Mouse (Mus musculus): ENCODE data around the gene Hck. TPM values are rescaled to one million over a fixed set of nuclear protein-coding genes. Genes with fewer than 3 reads are reported as not detected.
A peak's percentile ranks its signal among the peaks of the same experiment; 100 is the strongest.

Gene Hck
- 12.2 and 17.0 TPM in 2 replicates for total RNA-seq (2014; rRNA removed)
- 8.6 and 8.7 TPM in 2 replicates for polyA plus RNA-seq (2015; fragmentation: Nextera tagmentation; extraction: Ambion mirVana)

- 4% methylated on average over 47 of the region's 52 CpGs for WGBS
- TF ChIP-seq CTCF (IDR thresholded peaks at IDR 0.05; ENCODE audit: low read depth): no peak
- Histone ChIP-seq H3K4me2 (ENCODE audit: low read depth, low read length) (peak within 1 kb of the TSS; percentile 90), H3K4me1 (ENCODE audit: insufficient read depth, low read length) (0 out of 2 replicates have a peak, but pooled peaks cover 2% of the 10 kb centered on the region), H3K27ac (no peak within 1 kb of the TSS), H3K9ac (replicated peaks; ENCODE audit: low read length) (peak within 1 kb of the TSS; percentile 55), H3K36me3 (ENCODE audit: insufficient read depth, low read length) (no peaks in the 10 kb centered on the region), H3K4me3 (ENCODE audit: low read length) (peak within 1 kb of the TSS; percentile 48), H3K9me3 (ENCODE audit: low read length) (no peaks in the 10 kb centered on the region), H3K27me3 (ENCODE audit: insufficient read depth, low read length) (peaks cover 14% of the 10 kb centered on the region; the same call in 1 of the 2 replicates)
- ATAC-seq (peak; percentile 64), DNase-seq (ENCODE audit: low spot score) (peak; percentile 36)
These were observed at the start of gene Hck for GRCm38 (mm10) chr2:153108313-153109264. Gene Hck (plus strand): TSS chr2:153108468.

DNA sequence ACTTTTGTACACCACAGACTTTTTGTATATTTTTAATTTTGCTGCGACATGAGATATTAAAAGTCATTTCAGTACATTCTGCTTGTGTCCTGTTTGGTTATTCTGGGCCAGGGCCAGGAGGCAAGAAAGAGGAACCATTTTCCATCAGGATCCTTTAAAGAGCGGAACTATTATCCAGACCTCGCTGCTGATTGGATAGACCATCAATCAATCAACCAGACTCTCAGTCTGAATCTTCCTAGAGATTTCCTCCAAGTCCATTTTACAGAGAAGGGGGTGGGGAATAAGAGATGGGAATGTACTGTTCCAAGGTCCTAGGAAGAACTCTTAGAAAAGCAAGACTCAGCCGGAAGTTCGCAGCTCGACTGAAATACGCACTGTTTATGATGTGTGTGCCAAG, 48.1 kb upstream of the Hck start:
- 0 out of 2 replicates have a peak, but pooled peaks cover under 1% of the 10 kb centered on the region for H3K36me3 ChIP-seq (ENCODE audit: insufficient read depth, low read length)
- H3K9ac ChIP-seq (replicated peaks; ENCODE audit: low read length): no peak overlapping the region
- no peak overlapping the region for H3K27ac ChIP-seq
- no peak overlapping the region for H3K4me3 ChIP-seq (ENCODE audit: low read length)
- 84% methylated on average over 7 of the region's 7 CpGs for WGBS
- no peak overlapping the region for H3K4me2 ChIP-seq (ENCODE audit: low read depth, low read length)
- no peaks in the 10 kb centered on the region for H3K4me1 ChIP-seq (ENCODE audit: insufficient read depth, low read length)
- ATAC-seq (no peak), DNase-seq (ENCODE audit: low spot score) (peak; percentile 18)
- no peaks in the 10 kb centered on the region for H3K9me3 ChIP-seq (ENCODE audit: low read length)
- H3K27me3 ChIP-seq (ENCODE audit: insufficient read depth, low read length): no peaks in the 10 kb centered on the region
- TF ChIP-seq CTCF (IDR thresholded peaks at IDR 0.05; ENCODE audit: low read depth): no peak

DNA sequence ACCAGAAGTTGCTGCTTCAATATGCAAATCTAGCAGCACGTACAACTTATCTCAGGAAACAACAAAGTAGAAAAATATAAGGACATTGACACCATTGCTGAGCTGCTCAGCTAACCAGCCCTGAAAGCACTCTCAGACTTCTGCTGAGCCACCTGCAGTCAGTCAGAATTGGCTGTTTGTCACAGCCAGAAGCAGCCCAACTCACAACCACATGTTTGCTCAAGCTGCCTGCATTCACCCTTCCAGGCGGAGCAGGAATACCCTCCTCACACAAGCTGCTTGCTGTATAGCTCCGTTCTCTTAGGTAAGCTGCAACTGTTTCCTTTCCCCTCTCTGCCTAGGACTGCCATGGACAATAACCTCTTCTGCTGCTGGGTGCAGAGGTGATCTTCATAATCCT, 44.9 kb upstream of the Hck start:
- no peak for TF ChIP-seq CTCF (IDR thresholded peaks at IDR 0.05; ENCODE audit: low read depth)
- no peak overlapping the region for H3K4me3 ChIP-seq (ENCODE audit: low read length)
- H3K4me1 ChIP-seq (ENCODE audit: insufficient read depth, low read length): no peaks in the 10 kb centered on the region
- no peak overlapping the region for H3K9ac ChIP-seq (replicated peaks; ENCODE audit: low read length)
- no peaks in the 10 kb centered on the region for H3K36me3 ChIP-seq (ENCODE audit: insufficient read depth, low read length)
- H3K4me2 ChIP-seq (ENCODE audit: low read depth, low read length): no peak overlapping the region
- no peaks in the 10 kb centered on the region for H3K9me3 ChIP-seq (ENCODE audit: low read length)
- H3K27ac ChIP-seq: peak overlapping the region; percentile 45; the same call in 1 of the 2 replicates
- ATAC-seq (no peak), DNase-seq (ENCODE audit: low spot score) (no peak)
- 46% methylated on average over 3 of the region's 3 CpGs for WGBS
- no peaks in the 10 kb centered on the region for H3K27me3 ChIP-seq (ENCODE audit: insufficient read depth, low read length)

GRCm38 (mm10) chr2:153064190-153064970, 43.9 kb upstream of the Hck start:
- H3K4me2 ChIP-seq (ENCODE audit: low read depth, low read length): no peak overlapping the region
- WGBS: 75% methylated on average over 9 of the region's 9 CpGs
- H3K9ac ChIP-seq (replicated peaks; ENCODE audit: low read length): no peak overlapping the region
- TF ChIP-seq CTCF (IDR thresholded peaks at IDR 0.05; ENCODE audit: low read depth): no peak
- H3K4me1 ChIP-seq (ENCODE audit: insufficient read depth, low read length): no peaks in the 10 kb centered on the region
- no peaks in the 10 kb centered on the region for H3K36me3 ChIP-seq (ENCODE audit: insufficient read depth, low read length)
- H3K27ac ChIP-seq: 0 out of 2 replicates have a peak overlapping the region, but pooled peaks have one; percentile 45
- DNase-seq (ENCODE audit: low spot score) (no peak), ATAC-seq (no peak)
- no peak overlapping the region for H3K4me3 ChIP-seq (ENCODE audit: low read length)
- H3K27me3 ChIP-seq (ENCODE audit: insufficient read depth, low read length): no peaks in the 10 kb centered on the region
- H3K9me3 ChIP-seq (ENCODE audit: low read length): no peaks in the 10 kb centered on the region

- Histone ChIP-seq H3K4me2 (ENCODE audit: low read depth, low read length) (0 out of 2 replicates have a peak within 1 kb of the TSS, but pooled peaks have one; percentile 13), H3K4me1 (ENCODE audit: insufficient read depth, low read length) (no peaks in the 10 kb centered on the region), H3K27ac (no peak within 1 kb of the TSS), H3K36me3 (ENCODE audit: insufficient read depth, low read length) (no peaks in the 10 kb centered on the region), H3K9me3 (ENCODE audit: low read length) (no peaks in the 10 kb centered on the region), H3K27me3 (ENCODE audit: insufficient read depth, low read length) (peaks cover 10% of the 10 kb centered on the region), H3K9ac (replicated peaks; ENCODE audit: low read length) (no peak within 1 kb of the TSS), H3K4me3 (ENCODE audit: low read length) (no peak within 1 kb of the TSS)
- TF ChIP-seq CTCF (IDR thresholded peaks at IDR 0.05; ENCODE audit: low read depth): no peak
- DNase-seq (ENCODE audit: low spot score) (no peak), ATAC-seq (no peak)
- WGBS: 55% methylated on average over 12 of the region's 12 CpGs
These were observed 42.3 kb upstream of the Hck start, which contains the start of gene Ccm2l for GRCm38 (mm10) chr2:153065747-153066508. Gene Ccm2l (plus strand): TSS chr2:153065955.

DNA sequence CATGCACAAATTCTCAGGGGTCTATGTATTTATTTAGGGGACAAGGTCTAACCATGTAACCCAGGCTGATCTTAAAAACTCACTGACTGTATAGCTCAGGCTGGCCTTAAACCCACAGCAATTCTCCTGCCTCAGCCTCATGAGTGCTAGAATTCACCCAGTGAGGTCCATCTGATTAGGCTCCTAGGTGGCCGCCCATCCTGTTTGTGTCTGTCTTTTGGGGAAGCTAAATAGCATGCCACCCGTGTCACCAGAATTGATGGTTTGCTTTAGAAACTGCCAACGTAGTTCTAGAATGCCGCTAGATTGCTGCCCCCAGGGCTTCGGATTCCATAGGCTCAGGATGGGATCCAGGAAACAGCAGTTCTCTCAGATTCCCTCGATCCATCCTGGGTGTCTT, 41.3 kb upstream of the Hck start:
- ATAC-seq (no peak), DNase-seq (ENCODE audit: low spot score) (no peak)
- Histone ChIP-seq H3K9me3 (ENCODE audit: low read length) (no peaks in the 10 kb centered on the region), H3K9ac (replicated peaks; ENCODE audit: low read length) (no peak overlapping the region), H3K4me1 (ENCODE audit: insufficient read depth, low read length) (0 out of 2 replicates have a peak, but pooled peaks cover 2% of the 10 kb centered on the region), H3K27me3 (ENCODE audit: insufficient read depth, low read length) (peaks cover 19% of the 10 kb centered on the region), H3K4me2 (ENCODE audit: low read depth, low read length) (peak overlapping the region; percentile 5; the same call in 1 of the 2 replicates), H3K4me3 (ENCODE audit: low read length) (no peak overlapping the region), H3K27ac (no peak overlapping the region), H3K36me3 (ENCODE audit: insufficient read depth, low read length) (no peaks in the 10 kb centered on the region)
- TF ChIP-seq CTCF (IDR thresholded peaks at IDR 0.05; ENCODE audit: low read depth): no peak
- 46% methylated on average over 6 of the region's 6 CpGs for WGBS

Data from hindbrain, postnatal 0 days (tissue).